Mouse (Mus musculus) CH12.LX (cell line): ENCODE measurements around the gene Pdzd9. TPM values are rescaled to one million over a fixed set of nuclear protein-coding genes. Genes with fewer than 3 reads are reported as not detected.

Experiments
- DNase-seq: peaks from one replicate; pipeline ENCODE4 v3.0.0-alpha.2; 2013; ENCODE audit errors: extremely low read depth
- H3K27ac ChIP-seq: 2 replicates; pipeline ENCODE4 v1.5.1; 2012; ENCODE audit warnings: low read depth, mild to moderate bottlenecking, control low read depth, moderate library complexity; ENCODE audit not compliant: insufficient read depth
- H3K27me3 ChIP-seq: replicated peaks from 2 replicates; pipeline ENCODE3; 2012; ENCODE audit warnings: inconsistent platforms
- H3K36me3 ChIP-seq, 2 experiments: replicated peaks in 1 of 2; 2 replicates each; pipeline versions ENCODE3 to v1.6.1; 2012; ENCODE audit warnings: inconsistent platforms in 1 of 2, low read length in 1 of 2, mild to moderate bottlenecking in 1 of 2, mixed read lengths in 1 of 2, moderate library complexity in 1 of 2; ENCODE audit not compliant: control insufficient read depth in 1 of 2, insufficient read depth in 1 of 2
- H3K4me1 ChIP-seq, 2 experiments: 2 replicates each; pipeline ENCODE4 v1.6.1; 2012; ENCODE audit warnings: inconsistent platforms in 1 of 2, moderate library complexity in 1 of 2; ENCODE audit not compliant: insufficient read depth in 2 of 2, control insufficient read depth in 1 of 2
- H3K4me2 ChIP-seq: 2 replicates; pipeline ENCODE4 v1.6.1; 2012; ENCODE audit warnings: low read depth, mild to moderate bottlenecking, control low read depth; ENCODE audit not compliant: poor library complexity, insufficient read depth, severe bottlenecking
- H3K4me3 ChIP-seq, 3 experiments: fragments of 150-350 bp in 1 of 3; sonication (generic) in 1 of 3; replicated peaks in 1 of 3; 2 replicates each; pipeline versions ENCODE3 to v1.5.1; 2011 to 2012; ENCODE audit warnings: low read depth in 2 of 3, low read length in 2 of 3, mild to moderate bottlenecking in 2 of 3, moderate library complexity in 2 of 3, control low read depth in 1 of 3, improper control_type of control experiment in 1 of 3, inconsistent platforms in 1 of 3, mixed read lengths in 1 of 3; ENCODE audit not compliant: poor library complexity in 1 of 3
- H3K79me2 ChIP-seq: replicated peaks from 2 replicates; pipeline ENCODE4 v1.6.1; 2012; ENCODE audit warnings: mild to moderate bottlenecking, moderate library complexity; ENCODE audit not compliant: control insufficient read depth, poor library complexity, insufficient read depth, severe bottlenecking; ENCODE audit errors: extremely low read depth
- H3K9ac ChIP-seq: 2 replicates; pipeline ENCODE4 v1.6.1; 2012; ENCODE audit warnings: low read depth, mild to moderate bottlenecking, control low read depth, moderate library complexity; ENCODE audit not compliant: insufficient read depth
- H3K9me3 ChIP-seq: replicated peaks from 2 replicates; pipeline ENCODE3; 2012; ENCODE audit warnings: low read length, inconsistent platforms, mixed read lengths
- BHLHE40 ChIP-seq: IDR thresholded peaks from 2 replicates; pipeline ENCODE4 v1.6.1; 2011; ENCODE audit warnings: mild to moderate bottlenecking, low read depth, low read length, improper control_type of control experiment
- CHD1 ChIP-seq: IDR thresholded peaks from 2 replicates; pipeline ENCODE4 v1.6.1; 2012; ENCODE audit warnings: low read depth, low read length, improper control_type of control experiment, inconsistent platforms
- CHD2 ChIP-seq: IDR thresholded peaks from 2 replicates; pipeline ENCODE4 v1.6.1; 2011; ENCODE audit warnings: low read length, improper control_type of control experiment
- CTCF ChIP-seq, 2 experiments: IDR thresholded peaks in 1 of 2; conservative IDR thresholded peaks in 1 of 2; 2 replicates each; pipeline ENCODE4 v1.5.1; 2011 to 2012; ENCODE audit warnings: low read depth in 2 of 2, low read length in 2 of 2, improper control_type of control experiment in 1 of 2, inconsistent platforms in 1 of 2, mild to moderate bottlenecking in 1 of 2, moderate library complexity in 1 of 2
- E2F4 ChIP-seq: IDR thresholded peaks from 2 replicates; pipeline ENCODE4 v1.6.1; 2011; ENCODE audit warnings: low read depth, low read length, improper control_type of control experiment; ENCODE audit not compliant: insufficient replicate concordance
- ELF1 ChIP-seq: IDR thresholded peaks from 2 replicates; pipeline ENCODE4 v1.6.1; 2014; ENCODE audit warnings: low read depth, mild to moderate bottlenecking, inconsistent platforms, low read length, improper control_type of control experiment
- EP300 ChIP-seq: IDR thresholded peaks from 2 replicates; pipeline ENCODE4 v1.6.1; 2011; ENCODE audit warnings: low read length, improper control_type of control experiment
- GABPA ChIP-seq: IDR thresholded peaks from 2 replicates; pipeline ENCODE4 v1.6.1; 2012; ENCODE audit warnings: low read depth, low read length, improper control_type of control experiment, inconsistent platforms; ENCODE audit not compliant: insufficient replicate concordance
- HCFC1 ChIP-seq: IDR thresholded peaks from 2 replicates; pipeline ENCODE4 v1.6.1; 2012; ENCODE audit warnings: low read depth, mild to moderate bottlenecking, inconsistent platforms, low read length, improper control_type of control experiment
- IRF4 ChIP-seq: IDR thresholded peaks from 2 replicates; pipeline ENCODE4 v1.6.1; 2014; ENCODE audit warnings: low read depth, mild to moderate bottlenecking, inconsistent platforms, low read length, improper control_type of control experiment
- JUND ChIP-seq: conservative IDR thresholded peaks from 2 replicates; pipeline ENCODE4 v1.6.1; 2011; ENCODE audit warnings: low read depth, low read length, improper control_type of control experiment
- MAFK ChIP-seq: IDR thresholded peaks from 2 replicates; pipeline ENCODE4 v1.6.1; 2011; ENCODE audit warnings: low read length, improper control_type of control experiment; ENCODE audit not compliant: insufficient replicate concordance
- MAX ChIP-seq: IDR thresholded peaks from 2 replicates; pipeline ENCODE4 v1.6.1; 2011; ENCODE audit warnings: low read length, improper control_type of control experiment
- MAZ ChIP-seq: IDR thresholded peaks from 2 replicates; pipeline ENCODE4 v1.6.1; 2012; ENCODE audit warnings: low read depth, mild to moderate bottlenecking, inconsistent platforms, low read length, improper control_type of control experiment, moderate library complexity
- MEF2A ChIP-seq: IDR thresholded peaks from 2 replicates; pipeline ENCODE4 v1.6.1; 2014; ENCODE audit warnings: low read depth, mild to moderate bottlenecking, inconsistent platforms, low read length, improper control_type of control experiment, borderline replicate concordance
- MXI1 ChIP-seq: IDR thresholded peaks from 2 replicates; pipeline ENCODE4 v1.6.1; 2011; ENCODE audit warnings: mild to moderate bottlenecking, low read depth, low read length, improper control_type of control experiment
- MYC ChIP-seq: IDR thresholded peaks from 2 replicates; pipeline ENCODE4 v1.6.1; 2011; ENCODE audit warnings: low read depth, mild to moderate bottlenecking, improper control_type of control experiment, low read length
- NELFE ChIP-seq: IDR thresholded peaks from 2 replicates; pipeline ENCODE4 v1.6.1; 2011; ENCODE audit warnings: low read depth, low read length, improper control_type of control experiment
- NRF1 ChIP-seq: IDR thresholded peaks from 2 replicates; pipeline ENCODE4 v1.6.1; 2014; ENCODE audit warnings: low read depth, mild to moderate bottlenecking, inconsistent platforms, low read length, improper control_type of control experiment, moderate library complexity
- PAX5 ChIP-seq: IDR thresholded peaks from 2 replicates; pipeline ENCODE4 v1.6.1; 2012; ENCODE audit warnings: low read length, inconsistent platforms, mixed read lengths
- POLR2A ChIP-seq: IDR thresholded peaks from 2 replicates; pipeline ENCODE4 v1.6.1; 2011; ENCODE audit warnings: low read depth, mild to moderate bottlenecking, improper control_type of control experiment, low read length
- POLR2AphosphoS2 ChIP-seq: IDR thresholded peaks from 2 replicates; pipeline ENCODE4 v1.6.1; 2011; ENCODE audit warnings: low read depth, low read length, improper control_type of control experiment
- RCOR1 ChIP-seq: conservative IDR thresholded peaks from 2 replicates; pipeline ENCODE4 v1.6.1; 2012; ENCODE audit warnings: low read depth, mild to moderate bottlenecking, inconsistent platforms, low read length, improper control_type of control experiment
- SIN3A ChIP-seq: IDR thresholded peaks from 2 replicates; pipeline ENCODE4 v1.6.1; 2012; ENCODE audit warnings: low read length, improper control_type of control experiment, inconsistent platforms
- TBP ChIP-seq: conservative IDR thresholded peaks from 2 replicates; pipeline ENCODE4 v1.6.1; 2011; ENCODE audit warnings: low read depth, low read length, improper control_type of control experiment
- TCF12 ChIP-seq: IDR thresholded peaks from 2 replicates; pipeline ENCODE4 v1.6.1; 2014; ENCODE audit warnings: low read depth, mild to moderate bottlenecking, inconsistent platforms, low read length, improper control_type of control experiment
- UBTF ChIP-seq: IDR thresholded peaks from 2 replicates; pipeline ENCODE4 v1.6.1; 2012; ENCODE audit warnings: low read depth, mild to moderate bottlenecking, inconsistent platforms, low read length, improper control_type of control experiment, moderate library complexity
- USF1 ChIP-seq: IDR thresholded peaks from 2 replicates; pipeline ENCODE4 v1.6.1; 2014; ENCODE audit warnings: low read depth, mild to moderate bottlenecking, inconsistent platforms, low read length, improper control_type of control experiment
- USF2 ChIP-seq: conservative IDR thresholded peaks from 2 replicates; pipeline ENCODE4 v1.6.1; 2011; ENCODE audit warnings: low read depth, low read length, improper control_type of control experiment
- ZC3H11A ChIP-seq: IDR thresholded peaks from 2 replicates; pipeline ENCODE4 v1.6.1; 2012; ENCODE audit warnings: low read depth, mild to moderate bottlenecking, inconsistent platforms, low read length, improper control_type of control experiment
- ZMIZ1 ChIP-seq: IDR thresholded peaks from 2 replicates; pipeline ENCODE4 v1.6.1; 2012; ENCODE audit warnings: low read depth, mild to moderate bottlenecking, inconsistent platforms, low read length, improper control_type of control experiment
- ZNF384 ChIP-seq: IDR thresholded peaks from 2 replicates; pipeline ENCODE4 v1.6.1; 2012; ENCODE audit warnings: low read depth, low read length, improper control_type of control experiment, inconsistent platforms
- dilution Hi-C: fragments of 300-500 bp; cut with MboI; formaldehyde crosslinking; loops from 2 replicates; pipeline ENCODE4 v1.14.3; 2020; ENCODE audit warnings: low sequenced_read_pairs; ENCODE audit not compliant: extremely low pct_unique_long_range_greater_than_20kb, extremely low pct_ligation_motif_present
- in situ Hi-C: fragments of 300-500 bp; cut with MboI; formaldehyde crosslinking; loops from 3 replicates; pipeline ENCODE4 v1.14.3; 2019; ENCODE audit warnings: low sequenced_read_pairs, low pct_ligation_motif_present, low pct_unique_long_range_greater_than_20kb, mixed read lengths
- polyA plus RNA-seq: library from polyadenylated mRNA; unstranded; fragments of >175 nt; gene quantifications from 2 replicates; pipeline ENCODE4 v1.2.1, GENCODE M21; 2012; ENCODE audit warnings: low read depth; ENCODE audit not compliant: insufficient read length
- total RNA-seq, 2 experiments: library from RNA; depleted of rRNA; stranded (reverse); fragments of 300-350 nt in 1 of 2; fragments of >200 nt in 1 of 2; gene quantifications; 2 replicates each; pipeline ENCODE4 v1.2.3; 2012 to 2014

The Pdzd9 gene
- total and polyA plus RNA-seq, 3 experiments = 0.39 to 0.51 TPM; not detected in 1

GRCm38 (mm10) chr7:120635362-120635781, 34.8 kb downstream of the Pdzd9 start:
- peak overlapping the region; percentile 64 for H3K27ac ChIP-seq
- no peak overlapping the region for H3K4me2 ChIP-seq
- dilution Hi-C loops (no loop called here), in situ Hi-C loops (loop anchor here (10.0 to 25.0 kb wide), 2 partner anchors 189 to 523 kb away; partner anchors contain the start of gene Tmem159)
- no peaks in the 10 kb centered on the region for H3K9me3 ChIP-seq
- peak overlapping the region; percentile 84 to 93 (median 92) for H3K4me3 ChIP-seq
- no peaks in the 10 kb centered on the region for H3K27me3 ChIP-seq
- H3K36me3 ChIP-seq = peaks cover 16 to 30% of the 10 kb centered on the region in 2 experiments
- H3K4me1 ChIP-seq = peaks cover 5 to 30% of the 10 kb centered on the region in 2 experiments; a peak in 3 of 4 replicates
- H3K79me2 ChIP-seq = peaks cover 32% of the 10 kb centered on the region
- TF ChIP-seq MXI1 (no peak), RCOR1 (no peak), IRF4 (no peak), USF1 (no peak), MYC (no peak), ZC3H11A (no peak), UBTF (no peak; the same call in 1 of the 2 replicates)
- TF ChIP-seq, all 38 proteins: peak for 0
- H3K9ac ChIP-seq = peak overlapping the region; percentile 85
- no peak for DNase-seq

DNA sequence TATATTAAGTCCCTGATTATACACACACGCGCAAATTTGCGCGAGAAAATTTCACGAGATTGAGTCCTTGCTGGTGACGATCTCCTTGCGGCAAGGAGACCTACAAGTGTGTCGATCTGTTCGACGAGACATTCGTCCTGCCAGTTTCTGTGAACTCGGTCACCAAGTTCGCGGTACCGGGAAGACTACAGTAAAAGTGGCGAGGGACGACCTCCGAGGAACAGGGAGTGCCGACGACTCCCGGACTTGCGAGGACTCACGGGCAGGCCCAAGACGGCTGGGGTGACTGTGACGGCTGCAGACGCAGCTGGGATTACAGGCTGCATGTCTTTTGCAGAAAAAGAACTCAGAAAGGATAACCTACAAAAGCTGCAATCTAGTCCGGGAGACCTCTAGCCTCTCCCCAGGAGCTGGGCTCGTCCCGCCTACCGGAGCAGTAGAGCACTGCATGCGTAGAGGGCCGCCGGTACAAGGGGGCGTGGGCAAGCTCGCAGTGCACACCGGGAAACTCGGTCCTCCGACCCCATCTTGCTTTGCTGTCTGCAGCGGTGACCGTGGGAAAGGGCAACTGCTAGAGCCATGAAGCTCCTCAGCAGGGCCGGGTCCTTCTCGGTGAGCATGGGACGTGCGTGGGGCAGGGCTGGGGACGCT, 35.3 kb downstream of the Pdzd9 start, which contains the start of gene Uqcrc2:
Gene Uqcrc2 (plus strand): TSS at position 466 of the 651 bp plus-strand sequence.
- in situ Hi-C loops = loop anchor here (10.0 to 25.0 kb wide), 2 partner anchors 190 to 523 kb away; partner anchors contain the start of gene Tmem159
- Histone ChIP-seq H3K27me3 (no peaks in the 10 kb centered on the region), H3K36me3 (peaks cover 13 to 24% of the 10 kb centered on the region in 2 experiments), H3K4me3 (peak within 1 kb of the TSS; percentile 84 to 93 (median 92)), H3K79me2 (peaks cover 32% of the 10 kb centered on the region), H3K4me2 (peak within 1 kb of the TSS; percentile 82), H3K4me1 (peaks cover 5 to 30% of the 10 kb centered on the region in 2 experiments; a peak in 3 of 4 replicates), H3K27ac (peak within 1 kb of the TSS; percentile 64), H3K9ac (peak within 1 kb of the TSS; percentile 85), H3K9me3 (no peaks in the 10 kb centered on the region)
- DNase-seq = peak; percentile 90
- dilution Hi-C loops = no loop called here
- TF ChIP-seq ZMIZ1 = peak; percentile 77
- peak; percentile 35; the same call in 1 of the 2 replicates for TF ChIP-seq MAZ
- TF ChIP-seq TBP = peak; percentile 82
- TF ChIP-seq MYC = no peak
- peak; percentile 46; the same call in 1 of the 2 replicates for TF ChIP-seq MAX
- no peak for TF ChIP-seq CHD2
- peak in 1 of 2 experiments; percentile 9; a peak in 1 of 4 replicates for TF ChIP-seq CTCF (conservative IDR thresholded peaks at IDR 0.05 in 1 of 2, IDR thresholded peaks at IDR 0.05 in 1 of 2; ENCODE audit: low read depth in 2 of 2, low read length in 2 of 2)
- TF ChIP-seq SIN3A = peak; percentile 61
- no peak for TF ChIP-seq USF2
- no peak for TF ChIP-seq ZC3H11A
- peak; percentile 86 for TF ChIP-seq TCF12
- no peak for TF ChIP-seq JUND
- TF ChIP-seq BHLHE40 = no peak
- no peak for TF ChIP-seq EP300
- peak; percentile 84 for TF ChIP-seq HCFC1
- no peak; the same call in 1 of the 2 replicates for TF ChIP-seq NRF1
- peak; percentile 84 for TF ChIP-seq NELFE
- TF ChIP-seq POLR2AphosphoS2 = no peak
- no peak for TF ChIP-seq ZNF384
- TF ChIP-seq GABPA = no peak
- TF ChIP-seq PAX5 = no peak
- no peak for TF ChIP-seq MAFK
- no peak for TF ChIP-seq UBTF
- peak; percentile 60; the same call in 1 of the 2 replicates for TF ChIP-seq ELF1
- peak; percentile 92 for TF ChIP-seq POLR2A
- no peak for TF ChIP-seq E2F4
- peak; percentile 60; the same call in 1 of the 2 replicates for TF ChIP-seq MEF2A
- no peak for TF ChIP-seq CHD1
